ENCODE assay signal across 17 mouse cellular contexts in the genomic region with DNA sequence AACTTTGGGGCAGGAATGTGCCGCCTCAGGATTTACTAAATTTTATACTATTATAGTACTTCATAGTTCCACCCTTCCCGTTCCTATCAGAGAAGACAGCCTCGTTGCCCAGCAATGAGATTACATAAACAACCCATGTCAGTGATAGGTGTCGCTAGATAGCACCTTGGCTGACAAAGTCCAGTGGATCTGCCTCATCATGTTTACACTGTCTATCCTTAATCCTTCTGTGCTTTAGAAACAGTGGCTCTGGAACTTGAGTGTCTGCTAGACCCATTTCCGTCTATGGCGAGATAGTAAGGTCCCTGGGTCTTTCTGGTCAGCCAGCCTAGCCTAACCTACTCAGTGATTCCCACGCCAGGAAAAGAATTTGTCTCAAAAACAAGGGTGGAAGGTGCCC. TPM values are rescaled to one million over a fixed set of nuclear protein-coding genes. Genes with fewer than 3 reads are reported as not detected.
DNase-seq lines count a peak whose midpoint lies in the region; ATAC-seq and TF ChIP-seq lines count a peak whose summit lies in the region.
"Had no signal": no experiment of that assay in that cellular context is flagged by ENCODE, and none has a peak within 500 bp of the region (broad histone marks: within the 10 kb centered on the region; RNA-seq: fewer than 3 reads in every experiment).

No protein-coding gene starts in this region.

- peaks cover 2% of the 10 kb centered on the region; the same call in 1 of the 2 replicates for H3K9me3 ChIP-seq in heart, embryonic 13.5 days
- no peaks in the 10 kb centered on the region for H3K9me3 ChIP-seq in liver, embryonic 12.5 days (replicated peaks)
- no peaks in the 10 kb centered on the region for H3K9me3 ChIP-seq in forebrain, embryonic 12.5 days
- H3K9me3 ChIP-seq: hindbrain, embryonic 13.5 days; lung, embryonic 15.5 days had no signal

- H3K4me3 ChIP-seq in heart, embryonic 13.5 days: no peak overlapping the region
- no peak overlapping the region for H3K4me3 ChIP-seq in liver, embryonic 12.5 days
- no peak overlapping the region for H3K4me3 ChIP-seq in small intestine, adult 2 months (ENCODE audit: low read depth, low read length)
- no peak overlapping the region for H3K4me3 ChIP-seq in forebrain, embryonic 12.5 days (replicated peaks)
- H3K4me3 ChIP-seq: hindbrain, embryonic 13.5 days; lung, embryonic 15.5 days had no signal

- H3K9ac ChIP-seq in heart, embryonic 13.5 days: peak overlapping the region; percentile 10; the same call in 1 of the 2 replicates
- no peak overlapping the region for H3K9ac ChIP-seq in liver, embryonic 12.5 days
- H3K9ac ChIP-seq in forebrain, embryonic 12.5 days: no peak overlapping the region
- H3K9ac ChIP-seq: hindbrain, embryonic 13.5 days; lung, embryonic 15.5 days had no signal

- no peak overlapping the region for H3K27ac ChIP-seq in heart, embryonic 13.5 days (replicated peaks)
- H3K27ac ChIP-seq in liver, embryonic 12.5 days: peak overlapping the region; percentile 64; the same call in 1 of the 2 replicates
- H3K27ac ChIP-seq in small intestine, adult 2 months (ENCODE audit: insufficient read depth, low read depth, low read length): peak overlapping the region; percentile 75
- no peak overlapping the region for H3K27ac ChIP-seq in forebrain, embryonic 12.5 days
- H3K27ac ChIP-seq: hindbrain, embryonic 13.5 days; lung, embryonic 15.5 days had no signal

- H3K4me2 ChIP-seq in heart, embryonic 13.5 days: peak overlapping the region; percentile 41
- peak overlapping the region; percentile 45 for H3K4me2 ChIP-seq in liver, embryonic 12.5 days
- H3K4me2 ChIP-seq in forebrain, embryonic 12.5 days: no peak overlapping the region
- H3K4me2 ChIP-seq: hindbrain, embryonic 13.5 days; lung, embryonic 15.5 days had no signal

- TF ChIP-seq CTCF in small intestine, adult 2 months (IDR thresholded peaks at IDR 0.05; ENCODE audit: extremely low read depth, insufficient read length, insufficient replicate concordance, low read depth, low read length): no peak

- no peaks in the 10 kb centered on the region for H3K27me3 ChIP-seq in heart, embryonic 13.5 days (replicated peaks)
- no peaks in the 10 kb centered on the region for H3K27me3 ChIP-seq in liver, embryonic 12.5 days (replicated peaks)
- no peaks in the 10 kb centered on the region for H3K27me3 ChIP-seq in small intestine, adult 2 months (ENCODE audit: control insufficient read depth, insufficient read depth, low read length)
- no peaks in the 10 kb centered on the region for H3K27me3 ChIP-seq in forebrain, embryonic 12.5 days
- H3K27me3 ChIP-seq: hindbrain, embryonic 13.5 days; lung, embryonic 15.5 days had no signal

- intact Hi-C loops in heart, postnatal 14 days (cut with DNase I): no loop called here

- TF ChIP-seq POLR2A in small intestine, adult 2 months (IDR thresholded peaks at IDR 0.05; ENCODE audit: low read depth, low read length): no peak

- 31% methylated on average over 7 of the region's 7 CpGs for WGBS in heart, embryonic 13.5 days
- WGBS in liver, embryonic 12.5 days (ENCODE audit: insufficient replicate concordance): 38% methylated on average over 7 of the region's 7 CpGs
- whole genome bisulfite sequencing in small intestine, adult 2 months: 20% methylated on average over 7 of the region's 7 CpGs
- WGBS in forebrain, embryonic 12.5 days: 77% methylated on average over 7 of the region's 7 CpGs

- no peak for DNase-seq in heart, postnatal 14 days
- no peak for DNase-seq in right cerebral cortex, postnatal 10 days (ENCODE audit: low spot score in 2 of 2)
- DNase-seq: adrenal gland, adult 8-10 months; cerebellum, adult 18-20 months; gastrocnemius, postnatal 14 days; kidney, adult 11 months; kidney, postnatal 10 days; right cerebral cortex, postnatal 14 days; thymus, postnatal 25 days had no signal

- H3K4me1 ChIP-seq in heart, embryonic 13.5 days: peaks cover 15% of the 10 kb centered on the region
- peaks cover 29% of the 10 kb centered on the region for H3K4me1 ChIP-seq in liver, embryonic 12.5 days
- peaks cover 12% of the 10 kb centered on the region for H3K4me1 ChIP-seq in small intestine, adult 2 months (ENCODE audit: control insufficient read depth, insufficient read depth, insufficient read length, low read length)
- no peaks in the 10 kb centered on the region for H3K4me1 ChIP-seq in forebrain, embryonic 12.5 days
- H3K4me1 ChIP-seq: hindbrain, embryonic 13.5 days; lung, embryonic 15.5 days had no signal

- no peak for ATAC-seq in heart, embryonic 13.5 days (ENCODE audit: extremely low read depth, insufficient number of reproducible peaks, low FRiP score, low TSS enrichment)
- ATAC-seq in erythroid progenitor cell, adult 5-6 weeks (replicated peaks; ENCODE audit: low FRiP score, poor library complexity, severe bottlenecking): peak; percentile 42
- peak; percentile 81 for ATAC-seq in liver, embryonic 12.5 days
- no peak for ATAC-seq in forebrain, embryonic 12.5 days (ENCODE audit: low FRiP score)

- H3K36me3 ChIP-seq in heart, embryonic 13.5 days: peaks cover 16% of the 10 kb centered on the region
- H3K36me3 ChIP-seq in liver, embryonic 12.5 days: peaks cover 28% of the 10 kb centered on the region; the same call in 1 of the 2 replicates
- peaks cover 2% of the 10 kb centered on the region; the same call in 1 of the 2 replicates for H3K36me3 ChIP-seq in small intestine, adult 2 months (ENCODE audit: control insufficient read depth, insufficient read depth, low read length)
- H3K36me3 ChIP-seq in forebrain, embryonic 12.5 days (replicated peaks): no peaks in the 10 kb centered on the region
- H3K36me3 ChIP-seq: lung, embryonic 15.5 days had no signal

RNA-seq across cellular contexts. Expression of a gene that starts 17.0 kb away (rescaled TPM):
- polyA plus RNA-seq in heart, embryonic 13.5 days (2015; fragmentation: Nextera tagmentation; extraction: Ambion mirVana): 96.6 and 101 TPM in 2 replicates
- 10 to 100 TPM; 56.0 to 68.3 TPM for total RNA-seq in heart, postnatal 14 days (2021)
- total RNA-seq in erythroid progenitor cell, adult 5-6 weeks (2015; ENCODE audit: low replicate concordance): 14.3 and 49.7 TPM in 2 replicates
- 16.3 and 42.9 TPM in 2 replicates for total RNA-seq in erythroid progenitor cell, adult 5-6 weeks (2017; ENCODE audit: low replicate concordance)
- 119 and 126 TPM in 2 replicates for polyA plus RNA-seq in liver, embryonic 12.5 days (2016; fragmentation: Nextera tagmentation; extraction: Ambion mirVana)
- polyA plus RNA-seq in small intestine, adult 2 months (2012; rRNA removed): 5.2 and 7.4 TPM in 2 replicates
- 204 and 215 TPM in 2 replicates for polyA plus RNA-seq in forebrain, embryonic 12.5 days (2016; fragmentation: Nextera tagmentation; extraction: Ambion mirVana)

RNA-seq across cellular contexts. Expression of a gene that starts 17.4 kb away (rescaled TPM):
- polyA plus RNA-seq in heart, embryonic 13.5 days (2015; fragmentation: Nextera tagmentation; extraction: Ambion mirVana): 22.4 and 25.4 TPM in 2 replicates
- 10 to 100 TPM; 43.8 to 45.5 TPM for total RNA-seq in heart, postnatal 14 days (2021)
- total RNA-seq in erythroid progenitor cell, adult 5-6 weeks (2015; ENCODE audit: low replicate concordance): 71.7 and 89.7 TPM in 2 replicates
- total RNA-seq in erythroid progenitor cell, adult 5-6 weeks (2017; ENCODE audit: low replicate concordance): 90.9 and 159 TPM in 2 replicates
- 46.6 and 50.5 TPM in 2 replicates for polyA plus RNA-seq in liver, embryonic 12.5 days (2016; fragmentation: Nextera tagmentation; extraction: Ambion mirVana)
- polyA plus RNA-seq in small intestine, adult 2 months (2012; rRNA removed): 111 and 261 TPM in 2 replicates
- polyA plus RNA-seq in forebrain, embryonic 12.5 days (2016; fragmentation: Nextera tagmentation; extraction: Ambion mirVana): 23.5 and 24.4 TPM in 2 replicates

RNA-seq across cellular contexts. Expression of a gene that starts 59.8 kb away (rescaled TPM):
- 1.2 TPM in 2 replicates for polyA plus RNA-seq in heart, embryonic 13.5 days (2015; fragmentation: Nextera tagmentation; extraction: Ambion mirVana)
- 1 to 10 TPM; 1.3 to 1.5 TPM for total RNA-seq in heart, postnatal 14 days (2021)
- not detected in 2 replicates for total RNA-seq in erythroid progenitor cell, adult 5-6 weeks (2015; ENCODE audit: low replicate concordance)
- total RNA-seq in erythroid progenitor cell, adult 5-6 weeks (2017; ENCODE audit: low replicate concordance): not detected in 2 replicates
- polyA plus RNA-seq in liver, embryonic 12.5 days (2016; fragmentation: Nextera tagmentation; extraction: Ambion mirVana): 0.11 and 0.12 TPM in 2 replicates
- 1.8 and 1.9 TPM in 2 replicates for polyA plus RNA-seq in small intestine, adult 2 months (2012; rRNA removed)
- polyA plus RNA-seq in forebrain, embryonic 12.5 days (2016; fragmentation: Nextera tagmentation; extraction: Ambion mirVana): 5.5 and 7.4 TPM in 2 replicates
- total RNA-seq: common myeloid progenitor, adult 5-6 weeks had no signal

Comparison
In these comparisons a context has a peak if more than half of its experiments do, and no peak if none do; other contexts are left out.
1. ATAC-seq: peak in erythroid progenitor cell, adult 5-6 weeks (single experiment) and liver, embryonic 12.5 days (single experiment); none in heart, embryonic 13.5 days (single experiment) and forebrain, embryonic 12.5 days (single experiment).
2. H3K27ac ChIP-seq: peak in liver, embryonic 12.5 days (single experiment) and small intestine, adult 2 months (single experiment); none in heart, embryonic 13.5 days (single experiment) and forebrain, embryonic 12.5 days (single experiment).
3. RNA of a gene that starts 17.0 kb away (polyA plus RNA-seq): 204 to 215 TPM in forebrain, embryonic 12.5 days, 119 to 126 TPM in liver, embryonic 12.5 days and 96.6 to 101 TPM in heart, embryonic 13.5 days; 5.2 to 7.4 TPM in small intestine, adult 2 months; every median in the first group is over 10 times any median in the second.